25 mouse cellular contexts compared by ENCODE assay signal in genomic region chr6:87759850-87760249, GRCm38 (mm10). TPM values are rescaled to one million over a fixed set of nuclear protein-coding genes. Genes with fewer than 3 reads are reported as not detected.
A peak's percentile ranks its signal among the peaks of the same experiment; 100 is the strongest.
DNase-seq lines count a peak whose midpoint lies in the region; ATAC-seq and TF ChIP-seq lines count a peak whose summit lies in the region.
"Had no signal": no experiment of that assay in that cellular context is flagged by ENCODE, and none has a peak within 500 bp of the region (broad histone marks: within the 10 kb centered on the region; RNA-seq: fewer than 3 reads in every experiment).

No protein-coding gene starts in this region.

- H3K9ac ChIP-seq in forebrain, embryonic 11.5 days (ENCODE audit: low read length) = no peak overlapping the region
- H3K9ac ChIP-seq in forebrain, embryonic 14.5 days (ENCODE audit: low read length) = no peak overlapping the region
- no peak overlapping the region for H3K9ac ChIP-seq in kidney, embryonic 14.5 days (ENCODE audit: low read depth, low read length)
- H3K9ac ChIP-seq in liver, postnatal 0 days (replicated peaks) = 0 out of 2 replicates have a peak overlapping the region, but pooled peaks have one; percentile 7
- H3K9ac ChIP-seq: forebrain, postnatal 0 days; hindbrain, embryonic 15.5 days; lung, embryonic 15.5 days; midbrain, embryonic 13.5 days had no signal

- H3K27ac ChIP-seq in forebrain, embryonic 11.5 days (ENCODE audit: low read depth, low read length) = no peak overlapping the region
- no peak overlapping the region for H3K27ac ChIP-seq in forebrain, embryonic 14.5 days (ENCODE audit: low read depth, low read length)
- no peak overlapping the region for H3K27ac ChIP-seq in kidney, embryonic 14.5 days (ENCODE audit: low read depth, low read length)
- peak overlapping the region; percentile 82 for H3K27ac ChIP-seq in liver, postnatal 0 days (ENCODE audit: low read depth)
- no peak overlapping the region for H3K27ac ChIP-seq in gastrocnemius, adult 2 months
- H3K27ac ChIP-seq: embryonic facial prominence, embryonic 10.5 days; hindbrain, embryonic 15.5 days; left cerebral cortex, adult 2 months; lung, embryonic 15.5 days; midbrain, embryonic 13.5 days had no signal

- no peak overlapping the region for H3K4me2 ChIP-seq in forebrain, embryonic 11.5 days (ENCODE audit: low read depth, low read length, severe bottlenecking)
- H3K4me2 ChIP-seq in forebrain, embryonic 14.5 days (ENCODE audit: low read length) = no peak overlapping the region
- H3K4me2 ChIP-seq in kidney, embryonic 14.5 days (replicated peaks; ENCODE audit: low read depth, low read length) = no peak overlapping the region
- H3K4me2 ChIP-seq in liver, postnatal 0 days (ENCODE audit: low read depth, low read length) = no peak overlapping the region
- H3K4me2 ChIP-seq: heart, embryonic 11.5 days; hindbrain, embryonic 15.5 days; lung, embryonic 15.5 days; midbrain, embryonic 13.5 days had no signal

- H3K36me3 ChIP-seq in forebrain, embryonic 11.5 days (ENCODE audit: control insufficient read depth, insufficient read depth, low read length) = no peaks in the 10 kb centered on the region
- no peaks in the 10 kb centered on the region for H3K36me3 ChIP-seq in forebrain, embryonic 14.5 days (ENCODE audit: control insufficient read depth, insufficient read depth, low read length)
- H3K36me3 ChIP-seq in kidney, embryonic 14.5 days (ENCODE audit: control insufficient read depth, insufficient read depth, low read length) = no peaks in the 10 kb centered on the region
- no peaks in the 10 kb centered on the region for H3K36me3 ChIP-seq in liver, postnatal 0 days (replicated peaks; ENCODE audit: insufficient read depth, low read length)
- H3K36me3 ChIP-seq: embryonic facial prominence, embryonic 10.5 days had no signal

- ATAC-seq in forebrain, embryonic 11.5 days (replicated peaks; ENCODE audit: low FRiP score) = no peak
- no peak for ATAC-seq in forebrain, embryonic 14.5 days
- ATAC-seq in kidney, embryonic 14.5 days (ENCODE audit: low FRiP score, low TSS enrichment) = no peak
- ATAC-seq in liver, postnatal 0 days = peak; percentile 41
- no peak for ATAC-seq in CD4-positive, CD25-positive, alpha-beta regulatory T cell, adult 4 months
- ATAC-seq: forebrain, postnatal 0 days; midbrain, embryonic 13.5 days had no signal

- no peaks in the 10 kb centered on the region for H3K9me3 ChIP-seq in forebrain, embryonic 11.5 days (ENCODE audit: control insufficient read depth, low read length)
- H3K9me3 ChIP-seq in forebrain, embryonic 14.5 days (replicated peaks; ENCODE audit: control insufficient read depth, low read length) = no peaks in the 10 kb centered on the region
- H3K9me3 ChIP-seq in kidney, embryonic 14.5 days (ENCODE audit: control insufficient read depth, low read length) = no peaks in the 10 kb centered on the region
- H3K9me3 ChIP-seq in liver, postnatal 0 days (ENCODE audit: low read length) = no peaks in the 10 kb centered on the region
- H3K9me3 ChIP-seq: embryonic facial prominence, embryonic 10.5 days; hindbrain, embryonic 15.5 days; lung, embryonic 15.5 days; midbrain, embryonic 13.5 days had no signal

- no peak overlapping the region for H3K4me3 ChIP-seq in forebrain, embryonic 11.5 days (ENCODE audit: low read depth, low read length)
- no peak overlapping the region for H3K4me3 ChIP-seq in forebrain, embryonic 14.5 days (ENCODE audit: low read depth, low read length)
- no peak overlapping the region for H3K4me3 ChIP-seq in kidney, embryonic 14.5 days (ENCODE audit: low read length)
- no peak overlapping the region for H3K4me3 ChIP-seq in liver, postnatal 0 days (ENCODE audit: low read depth, low read length)
- no peak overlapping the region for H3K4me3 ChIP-seq in gastrocnemius, adult 2 months
- H3K4me3 ChIP-seq: embryonic facial prominence, embryonic 10.5 days; hindbrain, embryonic 15.5 days; left cerebral cortex, adult 2 months; lung, embryonic 15.5 days; megakaryocyte, embryonic 14.5 days; midbrain, embryonic 13.5 days had no signal

- no peaks in the 10 kb centered on the region for H3K27me3 ChIP-seq in forebrain, embryonic 11.5 days (ENCODE audit: control insufficient read depth, insufficient read depth, low read length)
- H3K27me3 ChIP-seq in forebrain, embryonic 14.5 days (replicated peaks; ENCODE audit: control insufficient read depth, insufficient read depth, low read length) = no peaks in the 10 kb centered on the region
- H3K27me3 ChIP-seq in kidney, embryonic 14.5 days (ENCODE audit: control insufficient read depth, insufficient read depth, low read length) = no peaks in the 10 kb centered on the region
- H3K27me3 ChIP-seq in liver, postnatal 0 days (ENCODE audit: insufficient read depth, low read length) = no peaks in the 10 kb centered on the region
- H3K27me3 ChIP-seq: hindbrain, embryonic 15.5 days; lung, embryonic 15.5 days; midbrain, embryonic 13.5 days had no signal

- no peaks in the 10 kb centered on the region for H3K4me1 ChIP-seq in forebrain, embryonic 11.5 days (replicated peaks; ENCODE audit: control insufficient read depth, insufficient read depth, low read length)
- H3K4me1 ChIP-seq in forebrain, embryonic 14.5 days (ENCODE audit: control insufficient read depth, insufficient read depth, low read length) = no peaks in the 10 kb centered on the region
- H3K4me1 ChIP-seq in kidney, embryonic 14.5 days (ENCODE audit: control insufficient read depth, insufficient read depth, low read length) = no peaks in the 10 kb centered on the region
- H3K4me1 ChIP-seq in liver, postnatal 0 days (ENCODE audit: insufficient read depth) = peaks cover 13% of the 10 kb centered on the region
- H3K4me1 ChIP-seq: embryonic facial prominence, embryonic 10.5 days; hindbrain, embryonic 15.5 days; lung, embryonic 15.5 days; midbrain, embryonic 13.5 days had no signal

- intact Hi-C loops in gastrocnemius, adult 2 months (cut with DNase I) = loop anchor here (5.0 to 10.0 kb wide), 3 partner anchors 52 to 237 kb away; partner anchors contain the start of genes Hmces and Rab43

- no peak for TF ChIP-seq EP300 in liver, postnatal 0 days (IDR thresholded peaks at IDR 0.05; ENCODE audit: low read depth)

- WGBS in forebrain, embryonic 11.5 days = 84% methylated on average over 3 of the region's 3 CpGs
- 79% methylated on average over 3 of the region's 3 CpGs for WGBS in forebrain, embryonic 14.5 days
- 58% methylated on average over 3 of the region's 3 CpGs for WGBS in kidney, embryonic 14.5 days
- 38% methylated on average over 3 of the region's 3 CpGs for WGBS in liver, postnatal 0 days (ENCODE audit: insufficient replicate concordance)

- peak; percentile 36 for DNase-seq in forebrain, embryonic 11.5 days (ENCODE audit: low spot score)
- no peak for DNase-seq in forebrain, embryonic 14.5 days (ENCODE audit: low spot score)
- DNase-seq in kidney, adult 18-20 months = peak; percentile 27
- peak; percentile 31 to 32 for DNase-seq in kidney, postnatal 36 days
- DNase-seq in liver, postnatal 0 days = no peak
- DNase-seq in gastrocnemius, adult 2 months = no peak
- DNase-seq: adrenal gland, postnatal 25 days; cerebellum, adult 11 months; cerebellum, postnatal 10 days; forebrain, postnatal 0 days; gastrocnemius, postnatal 36 days; lung, postnatal 36 days; right cerebral cortex, postnatal 14 days; spleen, adult 18-20 months; thymus, postnatal 14 days had no signal

- no peak for TF ChIP-seq CTCF in liver, postnatal 0 days (IDR thresholded peaks at IDR 0.05; ENCODE audit: low read depth)
- TF ChIP-seq CTCF in gastrocnemius, adult 2 months (IDR thresholded peaks at IDR 0.05) = no peak

RNA-seq across cellular contexts. Expression of gene Gp9, which starts 18.0 kb away (rescaled TPM):
- 2.5 and 2.8 TPM in 2 replicates for polyA plus RNA-seq in forebrain, embryonic 11.5 days (2014; fragmentation: Nextera tagmentation; extraction: Ambion mirVana)
- 0.47 and 0.94 TPM in 2 replicates for polyA plus RNA-seq in forebrain, embryonic 14.5 days (2014; fragmentation: Nextera tagmentation; extraction: Ambion mirVana)
- 1.7 and 2.5 TPM in 2 replicates for polyA plus RNA-seq in kidney, embryonic 14.5 days (2014; fragmentation: Nextera tagmentation; extraction: Ambion mirVana)
- polyA plus RNA-seq in liver, postnatal 0 days (2015; fragmentation: Nextera tagmentation; extraction: Ambion mirVana) = 36.5 and 38.0 TPM in 2 replicates
- polyA plus RNA-seq in CD4-positive, CD25-positive, alpha-beta regulatory T cell, adult 4 months (2017; shearing (Covaris generic)) = not detected
- not detected for total RNA-seq in gastrocnemius, adult 2 months (2021)
- total RNA-seq: adrenal gland, postnatal 25 days; gastrocnemius, postnatal 36 days had no signal

RNA-seq across cellular contexts. Expression of gene Efcc1, which starts 29.2 kb away (rescaled TPM):
- polyA plus RNA-seq in forebrain, embryonic 11.5 days (2014; fragmentation: Nextera tagmentation; extraction: Ambion mirVana) = 1.5 TPM in 2 replicates
- polyA plus RNA-seq in forebrain, embryonic 14.5 days (2014; fragmentation: Nextera tagmentation; extraction: Ambion mirVana) = 0.89 and 2.0 TPM in 2 replicates
- 1.5 and 1.8 TPM in 2 replicates for polyA plus RNA-seq in kidney, embryonic 14.5 days (2014; fragmentation: Nextera tagmentation; extraction: Ambion mirVana)
- polyA plus RNA-seq in liver, postnatal 0 days (2015; fragmentation: Nextera tagmentation; extraction: Ambion mirVana) = 0.39 and 0.42 TPM in 2 replicates
- polyA plus RNA-seq in CD4-positive, CD25-positive, alpha-beta regulatory T cell, adult 4 months (2017; shearing (Covaris generic)) = under 1 TPM in 1 of 2 experiments, not detected in 1; 0.58 TPM
- total RNA-seq in gastrocnemius, adult 2 months (2021) = under 1 TPM; 0.70 to 0.82 TPM
- total RNA-seq: monocyte, adult 5-6 weeks had no signal
- polyA plus RNA-seq: heart, embryonic 11.5 days had no signal

RNA-seq across cellular contexts. Expression of gene Rab43, which starts 52.1 kb away (rescaled TPM):
- polyA plus RNA-seq in forebrain, embryonic 11.5 days (2014; fragmentation: Nextera tagmentation; extraction: Ambion mirVana) = 9.4 and 9.7 TPM in 2 replicates
- polyA plus RNA-seq in forebrain, embryonic 14.5 days (2014; fragmentation: Nextera tagmentation; extraction: Ambion mirVana) = 3.8 and 4.9 TPM in 2 replicates
- 8.1 and 9.9 TPM in 2 replicates for polyA plus RNA-seq in kidney, embryonic 14.5 days (2014; fragmentation: Nextera tagmentation; extraction: Ambion mirVana)
- polyA plus RNA-seq in liver, postnatal 0 days (2015; fragmentation: Nextera tagmentation; extraction: Ambion mirVana) = 44.4 and 45.4 TPM in 2 replicates
- polyA plus RNA-seq in CD4-positive, CD25-positive, alpha-beta regulatory T cell, adult 4 months (2017; shearing (Covaris generic)) = 10 to 100 TPM; 10.1 to 12.7 TPM
- 1 to 10 TPM; 3.9 to 4.9 TPM for total RNA-seq in gastrocnemius, adult 2 months (2021)

Comparison
In these comparisons a context has a peak if more than half of its experiments do, and no peak if none do; other contexts are left out.
1. DNase-seq: peak in forebrain, embryonic 11.5 days (single experiment), kidney, adult 18-20 months (single experiment) and kidney, postnatal 36 days (2 of 2); none in forebrain, embryonic 14.5 days (single experiment), liver, postnatal 0 days (single experiment) and gastrocnemius, adult 2 months (single experiment).